Mouse (Mus musculus): ENCODE data around the gene Vpreb2.

DNA sequence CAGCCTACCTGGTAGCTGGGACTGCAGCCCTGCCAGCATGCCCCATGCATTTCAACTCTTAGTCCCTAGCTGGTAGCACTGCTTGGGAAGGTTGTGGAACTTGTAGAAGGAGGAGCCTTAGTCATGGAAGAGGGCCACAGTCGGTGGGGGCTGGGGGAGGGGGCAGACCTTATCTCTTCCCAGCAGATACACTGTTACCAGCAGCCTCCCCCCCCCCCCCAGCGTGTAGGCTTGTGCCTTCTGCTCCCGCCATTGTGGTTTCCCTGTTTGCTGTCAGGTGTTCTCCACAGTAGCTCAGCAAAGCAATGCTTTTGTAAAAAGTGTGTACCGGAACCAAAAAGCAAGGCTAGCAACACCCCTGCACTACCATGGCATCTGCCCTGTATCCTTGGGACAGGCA, 28.6 kb upstream of the Vpreb2 start:
- no peak for TF ChIP-seq CTCF (IDR thresholded peaks at IDR 0.05; ENCODE audit: extremely low read depth, insufficient read depth, low read length)
- TF ChIP-seq POLR2A (IDR thresholded peaks at IDR 0.05; ENCODE audit: extremely low read depth, insufficient read depth, low read length) = no peak
